Mouse (Mus musculus): ENCODE data around the gene Hmgcr.
"Not testable (repeated sequence)": the region's sequence is repeated elsewhere in the genome, so short reads cannot be mapped to it uniquely, and the experiment has no call there.

Hmgcr gene

GRCm38 (mm10) chr13:96670019-96670405 lies 724 bp downstream of the Hmgcr start:
- DNase-seq (ENCODE audit: low read depth): peak; percentile 56

GRCm38 (mm10) chr13:96664419-96664974 lies 6.2 kb downstream of the Hmgcr start:
- DNase-seq (ENCODE audit: low read depth): no peak

GRCm38 (mm10) chr13:96663120-96663519 lies 7.6 kb downstream of the Hmgcr start:
- DNase-seq (ENCODE audit: low read depth): not testable (repeated sequence)

GRCm38 (mm10) chr13:96660095-96660860 lies 10.5 kb downstream of the Hmgcr start:
- no peak for DNase-seq (ENCODE audit: low read depth)

GRCm38 (mm10) chr13:96658936-96659335 lies 11.8 kb downstream of the Hmgcr start:
- no peak for DNase-seq (ENCODE audit: low read depth)

GRCm38 (mm10) chr13:96656673-96657072 lies 14.1 kb downstream of the Hmgcr start:
- no peak for DNase-seq (ENCODE audit: low read depth)

- no peak for DNase-seq (ENCODE audit: low read depth)
These were observed 17.7 kb downstream of the Hmgcr start for GRCm38 (mm10) chr13:96653041-96653440.

- DNase-seq (ENCODE audit: low read depth): no peak
These were observed 24.9 kb downstream of the Hmgcr start for GRCm38 (mm10) chr13:96645822-96646221.

- no peak for DNase-seq (ENCODE audit: low read depth)
These were observed 26.6 kb downstream of the Hmgcr start for GRCm38 (mm10) chr13:96644168-96644567.

GRCm38 (mm10) chr13:96630396-96630795 lies 40.3 kb downstream of the Hmgcr start:
- DNase-seq (ENCODE audit: low read depth): no peak

GRCm38 (mm10) chr13:96620891-96621290 lies 49.8 kb downstream of the Hmgcr start:
- DNase-seq (ENCODE audit: low read depth): no peak

- no peak for DNase-seq (ENCODE audit: low read depth)
These were observed 56.1 kb downstream of the Hmgcr start for GRCm38 (mm10) chr13:96614615-96615014.

GRCm38 (mm10) chr13:96604242-96604641 lies 66.5 kb downstream of the Hmgcr start:
- DNase-seq (ENCODE audit: low read depth): no peak

GRCm38 (mm10) chr13:96599182-96599581 lies 71.6 kb downstream of the Hmgcr start:
- DNase-seq (ENCODE audit: low read depth): no peak
